Mouse (Mus musculus) layer of hippocampus, adult 8-10 months (tissue): ENCODE measurements around the gene Defb9. TPM values are rescaled to one million over a fixed set of nuclear protein-coding genes. Genes with fewer than 3 reads are reported as not detected.
A peak's percentile ranks its signal among the peaks of the same experiment; 100 is the strongest.
"Not testable (repeated sequence)": the region's sequence is repeated elsewhere in the genome, so short reads cannot be mapped to it uniquely, and the experiment has no call there.

Experiments
- DNase-seq, 2 experiments: peaks; one replicate each; pipeline ENCODE4 v3.0.0; 2022; ENCODE audit warnings: low spot score in 2 of 2
- total RNA-seq, 4 experiments: library from RNA; stranded (reverse); gene quantifications; 2 replicates each; pipeline ENCODE4 v1.2.4; 2022

Gene Defb9
- not detected for total RNA-seq

GRCm38 (mm10) chr8:21885321-21885720, at the start of gene Defb9:
Defb9 (minus strand) TSS chr8:21885421.
- DNase-seq, result not testable (repeated sequence)

DNA sequence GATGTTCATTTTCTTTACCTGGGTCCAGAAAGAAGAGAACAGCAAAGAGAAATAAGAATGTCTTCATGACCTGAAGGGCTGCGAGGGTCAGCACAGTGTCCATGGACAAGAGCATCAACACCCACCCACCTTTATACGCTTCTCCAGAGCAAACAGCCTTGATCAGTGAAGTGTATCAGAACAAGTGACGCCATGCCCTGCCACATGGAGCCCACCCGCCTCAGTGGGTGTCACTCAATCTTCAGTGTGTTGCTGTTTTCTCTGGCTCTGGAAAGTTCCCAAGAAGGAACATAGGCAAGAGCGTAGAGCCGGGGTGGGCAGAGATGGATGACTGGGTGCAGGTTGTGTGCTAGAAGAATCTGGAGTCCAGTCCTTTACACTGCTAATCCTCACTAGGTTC, 47.4 kb upstream of the Defb9 start, which contains the start of gene Defb15:
Defb15 (minus strand) TSS at position 101 of the 400 bp plus-strand sequence.
- no peak for DNase-seq

DNA sequence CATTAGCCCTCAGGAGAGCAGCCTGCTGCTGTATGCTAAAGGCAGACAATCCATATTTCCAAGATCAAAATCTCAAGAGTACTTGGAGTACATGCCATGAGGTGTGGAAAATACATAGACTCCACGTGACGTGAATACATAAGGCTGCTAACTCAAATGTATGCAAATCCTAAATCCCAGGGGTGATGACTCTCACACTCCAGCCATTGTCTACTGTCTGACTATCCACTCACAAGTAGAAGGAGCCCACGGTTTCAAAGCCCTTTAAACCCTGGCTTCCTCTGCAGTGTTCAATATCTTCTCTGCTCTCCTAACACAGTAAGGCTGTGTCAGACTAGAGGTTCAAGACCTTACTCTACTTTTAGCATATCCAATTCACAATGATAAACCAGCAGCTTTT, 45.5 kb upstream of the Defb9 start:
- not testable (repeated sequence) for DNase-seq

- peak; percentile 12 to 13 for DNase-seq
These were observed 30.4 kb upstream of the Defb9 start for GRCm38 (mm10) chr8:21915625-21916024.

- no peak for DNase-seq
These were observed 27.3 kb upstream of the Defb9 start for GRCm38 (mm10) chr8:21912554-21912953.

GRCm38 (mm10) chr8:21911931-21912330, 26.7 kb upstream of the Defb9 start:
- no peak for DNase-seq

- DNase-seq, result not testable (repeated sequence)
These were observed 21.1 kb upstream of the Defb9 start, which contains the start of gene Defb11 for GRCm38 (mm10) chr8:21906290-21906689. Defb11 (minus strand) TSS chr8:21906412.

DNA sequence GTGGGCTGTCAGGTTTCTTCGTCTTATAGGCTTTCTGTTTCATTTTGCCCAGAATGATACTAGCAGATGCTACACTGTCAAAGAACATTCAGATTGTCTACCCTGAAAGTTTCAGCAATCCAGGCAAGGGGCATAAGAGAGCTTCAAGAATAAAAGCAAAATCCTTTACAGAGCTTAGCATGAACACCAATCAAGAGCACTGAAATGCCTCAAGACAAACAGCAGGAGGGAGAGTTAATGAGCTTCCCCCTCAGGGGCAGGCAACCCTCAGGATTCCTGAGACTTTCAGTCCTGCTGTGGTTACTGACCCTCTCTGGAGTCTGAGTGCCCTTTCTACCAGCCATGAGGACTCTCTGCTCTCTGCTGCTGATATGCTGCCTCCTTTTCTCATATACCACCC, 26.6 kb downstream of the Defb9 start, which contains the start of gene Defb10:
Defb10 (plus strand) TSS at position 316 of the 400 bp plus-strand sequence.
- DNase-seq, result not testable (repeated sequence)

Other genes starting within 250 kb of the Defb9 start
- not detected for gene Defa17, start 229.6 kb downstream of the Defb9 start, total RNA-seq
- not detected for gene Defa34, start 219.6 kb downstream of the Defb9 start, total RNA-seq
- not detected for gene AY761184, start 181.8 kb downstream of the Defb9 start, total RNA-seq
- not detected for gene Defa24, start 150.9 kb downstream of the Defb9 start, total RNA-seq
- not detected for gene Defb50, start 61.9 kb downstream of the Defb9 start, total RNA-seq
- not detected for gene Defb2, start 45.5 kb downstream of the Defb9 start, total RNA-seq
- gene Defb10, start 26.5 kb downstream of the Defb9 start, total RNA-seq, result not detected
- not detected for gene Defb11, start 21.0 kb upstream of the Defb9 start, total RNA-seq
- gene Defb15, start 47.3 kb upstream of the Defb9 start, total RNA-seq, result not detected
- gene Defb35, start 52.9 kb upstream of the Defb9 start, total RNA-seq, result not detected
- gene Defb13, start 61.3 kb upstream of the Defb9 start, total RNA-seq, result not detected
- gene Fam90a1a, start 73.3 kb upstream of the Defb9 start, total RNA-seq, result not detected
- gene Ccdc70, start 84.4 kb upstream of the Defb9 start, total RNA-seq, result not detected
- 1 to 10 TPM; 2.2 to 3.4 (median 2.7) TPM for gene Atp7b, start 174.9 kb upstream of the Defb9 start, total RNA-seq
- gene Alg11, start 175.3 kb upstream of the Defb9 start, total RNA-seq, result 10 to 100 TPM; 26.8 to 43.1 (median 34.3) TPM
- 1 to 10 TPM in 1 of 4 experiments, under 1 TPM in 3; 0.25 to 1.2 (median 0.40) TPM for gene Nek5, start 239.6 kb upstream of the Defb9 start, total RNA-seq